Mouse (Mus musculus): ENCODE results near the gene Clcn2. TPM values are rescaled to one million over a fixed set of nuclear protein-coding genes. Genes with fewer than 3 reads are reported as not detected.

Clcn2 gene
- polyA plus RNA-seq, 1 experiment from 2014 or later, result 24.9 TPM

- H3K4me1 ChIP-seq (ENCODE audit: control insufficient read depth, insufficient read depth, low read depth, low read length), result peaks cover 32% of the 10 kb centered on the region
- peak overlapping the region; percentile 87 for H3K9ac ChIP-seq (ENCODE audit: low read depth, low read length)
- peak overlapping the region; percentile 94 for H3K27ac ChIP-seq (ENCODE audit: low read depth, low read length)
- H3K27me3 ChIP-seq (replicated peaks; ENCODE audit: control insufficient read depth, insufficient read depth, low read length), result no peaks in the 10 kb centered on the region
- ATAC-seq, result no peak
- no peaks in the 10 kb centered on the region; the same call in none of the 2 replicates for H3K36me3 ChIP-seq (ENCODE audit: control insufficient read depth, insufficient read depth, low read length)
- H3K4me3 ChIP-seq (ENCODE audit: low read length), result peak overlapping the region; percentile 83
- no peaks in the 10 kb centered on the region for H3K9me3 ChIP-seq (ENCODE audit: control insufficient read depth, low read length)
- 2% methylated on average over 12 of the region's 12 CpGs for WGBS
- peak overlapping the region; percentile 95 for H3K4me2 ChIP-seq (ENCODE audit: low read length)
Observed at GRCm38 (mm10) chr16:20715566-20715965, 2.0 kb downstream of the Clcn2 start.

GRCm38 (mm10) chr16:20715161-20715560 is 2.4 kb downstream of the Clcn2 start:
- WGBS, result 54% methylated on average over 2 of the region's 2 CpGs
- peaks cover 32% of the 10 kb centered on the region for H3K4me1 ChIP-seq (ENCODE audit: control insufficient read depth, insufficient read depth, low read depth, low read length)
- no peaks in the 10 kb centered on the region for H3K27me3 ChIP-seq (replicated peaks; ENCODE audit: control insufficient read depth, insufficient read depth, low read length)
- no peak for ATAC-seq
- no peaks in the 10 kb centered on the region for H3K9me3 ChIP-seq (ENCODE audit: control insufficient read depth, low read length)
- no peak overlapping the region for H3K27ac ChIP-seq (ENCODE audit: low read depth, low read length)
- peak overlapping the region; percentile 83 for H3K4me3 ChIP-seq (ENCODE audit: low read length)
- H3K9ac ChIP-seq (ENCODE audit: low read depth, low read length), result peak overlapping the region; percentile 87
- no peaks in the 10 kb centered on the region; the same call in none of the 2 replicates for H3K36me3 ChIP-seq (ENCODE audit: control insufficient read depth, insufficient read depth, low read length)
- peak overlapping the region; percentile 95 for H3K4me2 ChIP-seq (ENCODE audit: low read length)

GRCm38 (mm10) chr16:20714307-20715080 is 3.1 kb downstream of the Clcn2 start:
- peak overlapping the region; percentile 87 for H3K9ac ChIP-seq (ENCODE audit: low read depth, low read length)
- no peak for ATAC-seq
- H3K27ac ChIP-seq (ENCODE audit: low read depth, low read length), result no peak overlapping the region
- H3K9me3 ChIP-seq (ENCODE audit: control insufficient read depth, low read length), result no peaks in the 10 kb centered on the region
- H3K4me2 ChIP-seq (ENCODE audit: low read length), result peak overlapping the region; percentile 95
- 28% methylated on average over 11 of the region's 11 CpGs for WGBS
- peaks cover 32% of the 10 kb centered on the region for H3K4me1 ChIP-seq (ENCODE audit: control insufficient read depth, insufficient read depth, low read depth, low read length)
- H3K4me3 ChIP-seq (ENCODE audit: low read length), result peak overlapping the region; percentile 83
- H3K36me3 ChIP-seq (ENCODE audit: control insufficient read depth, insufficient read depth, low read length), result no peaks in the 10 kb centered on the region; the same call in 1 of the 2 replicates
- no peaks in the 10 kb centered on the region for H3K27me3 ChIP-seq (replicated peaks; ENCODE audit: control insufficient read depth, insufficient read depth, low read length)

- H3K9ac ChIP-seq (ENCODE audit: low read depth, low read length), result no peak overlapping the region
- no peak overlapping the region for H3K4me3 ChIP-seq (ENCODE audit: low read length)
- no peaks in the 10 kb centered on the region for H3K27me3 ChIP-seq (replicated peaks; ENCODE audit: control insufficient read depth, insufficient read depth, low read length)
- no peaks in the 10 kb centered on the region; the same call in 1 of the 2 replicates for H3K36me3 ChIP-seq (ENCODE audit: control insufficient read depth, insufficient read depth, low read length)
- 91% methylated on average over 7 of the region's 7 CpGs for WGBS
- H3K4me1 ChIP-seq (ENCODE audit: control insufficient read depth, insufficient read depth, low read depth, low read length), result peaks cover 24% of the 10 kb centered on the region
- no peak overlapping the region for H3K4me2 ChIP-seq (ENCODE audit: low read length)
- no peak for ATAC-seq
- H3K27ac ChIP-seq (ENCODE audit: low read depth, low read length), result no peak overlapping the region
- no peaks in the 10 kb centered on the region for H3K9me3 ChIP-seq (ENCODE audit: control insufficient read depth, low read length)
Observed at GRCm38 (mm10) chr16:20712889-20713288, 4.7 kb downstream of the Clcn2 start.

GRCm38 (mm10) chr16:20712190-20712589 is 5.4 kb downstream of the Clcn2 start:
- no peak overlapping the region for H3K4me3 ChIP-seq (ENCODE audit: low read length)
- ATAC-seq, result no peak
- H3K9me3 ChIP-seq (ENCODE audit: control insufficient read depth, low read length), result no peaks in the 10 kb centered on the region
- H3K4me2 ChIP-seq (ENCODE audit: low read length), result no peak overlapping the region
- H3K27ac ChIP-seq (ENCODE audit: low read depth, low read length), result no peak overlapping the region
- WGBS, result 77% methylated on average over 9 of the region's 9 CpGs
- H3K36me3 ChIP-seq (ENCODE audit: control insufficient read depth, insufficient read depth, low read length), result no peaks in the 10 kb centered on the region; the same call in none of the 2 replicates
- no peaks in the 10 kb centered on the region for H3K27me3 ChIP-seq (replicated peaks; ENCODE audit: control insufficient read depth, insufficient read depth, low read length)
- H3K4me1 ChIP-seq (ENCODE audit: control insufficient read depth, insufficient read depth, low read depth, low read length), result peaks cover 24% of the 10 kb centered on the region
- H3K9ac ChIP-seq (ENCODE audit: low read depth, low read length), result no peak overlapping the region

GRCm38 (mm10) chr16:20710810-20711209 is 6.7 kb downstream of the Clcn2 start:
- Histone ChIP-seq H3K27ac (ENCODE audit: low read depth, low read length) (no peak overlapping the region), H3K9me3 (ENCODE audit: control insufficient read depth, low read length) (no peaks in the 10 kb centered on the region), H3K4me3 (ENCODE audit: low read length) (no peak overlapping the region), H3K36me3 (ENCODE audit: control insufficient read depth, insufficient read depth, low read length) (peaks cover 2% of the 10 kb centered on the region), H3K27me3 (replicated peaks; ENCODE audit: control insufficient read depth, insufficient read depth, low read length) (no peaks in the 10 kb centered on the region), H3K4me1 (ENCODE audit: control insufficient read depth, insufficient read depth, low read depth, low read length) (peaks cover 20% of the 10 kb centered on the region), H3K9ac (ENCODE audit: low read depth, low read length) (no peak overlapping the region), H3K4me2 (ENCODE audit: low read length) (no peak overlapping the region)
- WGBS, result 83% methylated on average over 4 of the region's 4 CpGs
- ATAC-seq, result no peak

GRCm38 (mm10) chr16:20710370-20710769 is 7.2 kb downstream of the Clcn2 start:
- no peak overlapping the region for H3K4me2 ChIP-seq (ENCODE audit: low read length)
- no peak for ATAC-seq
- WGBS, result 93% methylated on average over 11 of the region's 11 CpGs
- no peak overlapping the region for H3K9ac ChIP-seq (ENCODE audit: low read depth, low read length)
- no peaks in the 10 kb centered on the region for H3K9me3 ChIP-seq (ENCODE audit: control insufficient read depth, low read length)
- H3K27ac ChIP-seq (ENCODE audit: low read depth, low read length), result no peak overlapping the region
- H3K36me3 ChIP-seq (ENCODE audit: control insufficient read depth, insufficient read depth, low read length), result peaks cover 2% of the 10 kb centered on the region
- peaks cover 18% of the 10 kb centered on the region for H3K4me1 ChIP-seq (ENCODE audit: control insufficient read depth, insufficient read depth, low read depth, low read length)
- no peaks in the 10 kb centered on the region for H3K27me3 ChIP-seq (replicated peaks; ENCODE audit: control insufficient read depth, insufficient read depth, low read length)
- H3K4me3 ChIP-seq (ENCODE audit: low read length), result no peak overlapping the region

- H3K4me2 ChIP-seq (ENCODE audit: low read length), result no peak overlapping the region
- H3K4me1 ChIP-seq (ENCODE audit: control insufficient read depth, insufficient read depth, low read depth, low read length), result peaks cover 5% of the 10 kb centered on the region
- ATAC-seq, result peak; percentile 40
- H3K4me3 ChIP-seq (ENCODE audit: low read length), result no peak overlapping the region
- WGBS, result 77% methylated on average over 19 of the region's 19 CpGs
- no peak overlapping the region for H3K27ac ChIP-seq (ENCODE audit: low read depth, low read length)
- H3K36me3 ChIP-seq (ENCODE audit: control insufficient read depth, insufficient read depth, low read length), result peaks cover 2% of the 10 kb centered on the region
- no peaks in the 10 kb centered on the region for H3K27me3 ChIP-seq (replicated peaks; ENCODE audit: control insufficient read depth, insufficient read depth, low read length)
- no peaks in the 10 kb centered on the region for H3K9me3 ChIP-seq (ENCODE audit: control insufficient read depth, low read length)
- H3K9ac ChIP-seq (ENCODE audit: low read depth, low read length), result no peak overlapping the region
Observed at GRCm38 (mm10) chr16:20708939-20709734, 8.4 kb downstream of the Clcn2 start.

Data from hindbrain, embryonic 16.5 days (tissue).